Mouse (Mus musculus) cerebellum, adult (tissue): ENCODE measurements at regions not wholly inside any gene's neighbourhood (a gene's known extent, or its start where the extent isn't known, plus 50 kb on each side); places are given as distances from the start of the nearest gene placed in this dataset.

Experiments used
- ATAC-seq: cut with Nextera tagmentation; 2 replicates; pipeline ENCODE4 v1.9.2; 2017; ENCODE audit warnings: mild to moderate bottlenecking, moderate library complexity, mixed read lengths; ENCODE audit not compliant: insufficient number of reproducible peaks, low FRiP score, low TSS enrichment

DNA sequence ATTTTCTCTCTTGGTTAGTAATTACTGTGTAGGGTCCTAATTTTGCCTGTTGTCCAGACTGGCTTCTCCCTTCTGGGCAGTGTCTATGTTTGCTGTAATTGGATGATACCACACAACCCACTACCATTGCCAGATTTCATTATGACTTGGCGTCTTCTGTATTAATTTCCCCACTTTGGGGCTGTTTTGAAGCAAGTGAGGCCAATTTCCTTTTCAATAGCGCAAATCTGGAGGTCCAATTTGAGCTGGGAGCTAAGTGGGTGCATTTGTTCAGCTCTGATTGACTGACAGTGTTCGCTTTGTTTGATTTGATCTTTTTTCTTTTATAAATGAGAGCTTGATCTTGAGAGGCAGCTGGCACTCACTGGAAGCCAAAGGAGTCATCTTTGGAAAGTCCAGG, 266.4 kb downstream of the Slc4a3 start:
- no peak for ATAC-seq

DNA sequence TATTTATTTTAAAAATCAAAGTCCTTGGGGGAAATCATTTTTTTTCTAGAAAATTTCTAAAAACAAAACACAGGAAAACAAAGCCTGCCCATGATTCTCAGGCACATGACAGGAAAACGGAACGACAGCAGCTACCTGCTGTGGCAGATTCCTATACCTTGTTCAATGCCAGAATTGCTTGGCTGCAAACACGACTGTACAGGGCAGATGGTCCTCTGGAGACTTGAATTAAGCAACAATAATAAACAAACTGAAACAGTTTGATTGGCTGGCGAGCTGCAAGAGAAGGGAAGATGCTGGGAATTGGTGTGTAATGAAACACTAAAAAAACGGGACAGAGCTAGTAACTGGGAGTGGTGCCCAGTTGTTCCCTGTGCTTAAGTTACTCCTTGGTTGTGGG, 280.1 kb downstream of the Slc4a3 start:
- 0 out of 2 replicates have a peak, but pooled peaks have one; percentile 53 for ATAC-seq

DNA sequence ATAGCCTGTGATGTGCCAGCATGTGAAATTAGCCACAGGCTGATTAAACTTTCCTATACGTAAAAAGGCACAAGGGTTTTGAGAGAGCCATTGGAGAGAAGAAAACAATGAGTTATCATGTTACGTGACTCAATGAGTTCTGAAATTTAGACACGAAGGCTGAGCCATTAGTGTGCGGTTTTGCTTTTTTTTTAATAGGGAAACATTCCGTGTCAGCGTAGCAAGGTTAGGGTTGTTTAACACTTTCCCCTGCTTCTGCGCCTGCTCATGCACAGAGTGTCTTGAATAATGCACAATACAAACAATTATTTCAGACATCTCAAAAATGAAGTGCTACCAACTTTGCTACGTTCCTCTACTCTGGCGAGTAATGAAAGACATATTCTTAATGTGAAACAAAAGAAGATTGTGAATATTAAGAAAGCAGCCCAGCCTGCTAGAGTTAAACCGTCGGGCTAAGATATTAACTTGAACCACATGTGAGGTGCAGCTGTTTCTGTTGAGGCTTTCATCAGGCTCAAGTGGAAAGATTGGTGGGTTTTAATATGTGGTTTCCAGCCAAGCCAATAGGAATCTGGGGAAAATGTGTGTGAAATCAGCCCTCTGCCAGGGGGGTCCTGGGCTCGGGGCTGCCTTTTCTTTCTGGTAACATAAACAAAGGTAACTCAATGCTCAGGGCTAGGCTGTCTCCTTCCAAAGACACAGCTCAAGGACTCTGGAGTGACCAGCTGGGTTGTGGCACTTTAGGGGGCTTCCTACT, 287.2 kb downstream of the Slc4a3 start:
- no peak for ATAC-seq

DNA sequence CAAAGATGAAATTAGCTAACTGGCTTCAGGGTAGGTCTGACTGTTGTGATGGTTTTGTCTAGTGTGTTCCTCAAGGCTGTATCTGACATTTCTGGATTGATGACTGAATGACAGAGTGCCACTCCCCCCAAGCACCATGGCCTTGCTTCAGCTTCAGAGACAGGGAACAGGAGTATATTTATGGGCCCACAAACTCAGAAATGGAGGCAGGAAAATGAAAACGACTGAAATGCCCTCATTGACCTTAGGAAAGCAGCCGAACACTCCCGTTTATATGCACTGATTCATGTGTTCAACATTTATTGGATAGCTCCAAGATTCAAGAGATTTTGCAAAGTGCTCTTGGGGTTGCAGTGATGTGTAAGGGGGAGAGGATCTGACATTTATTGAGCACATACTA, 288.3 kb downstream of the Slc4a3 start:
- ATAC-seq: no peak

DNA sequence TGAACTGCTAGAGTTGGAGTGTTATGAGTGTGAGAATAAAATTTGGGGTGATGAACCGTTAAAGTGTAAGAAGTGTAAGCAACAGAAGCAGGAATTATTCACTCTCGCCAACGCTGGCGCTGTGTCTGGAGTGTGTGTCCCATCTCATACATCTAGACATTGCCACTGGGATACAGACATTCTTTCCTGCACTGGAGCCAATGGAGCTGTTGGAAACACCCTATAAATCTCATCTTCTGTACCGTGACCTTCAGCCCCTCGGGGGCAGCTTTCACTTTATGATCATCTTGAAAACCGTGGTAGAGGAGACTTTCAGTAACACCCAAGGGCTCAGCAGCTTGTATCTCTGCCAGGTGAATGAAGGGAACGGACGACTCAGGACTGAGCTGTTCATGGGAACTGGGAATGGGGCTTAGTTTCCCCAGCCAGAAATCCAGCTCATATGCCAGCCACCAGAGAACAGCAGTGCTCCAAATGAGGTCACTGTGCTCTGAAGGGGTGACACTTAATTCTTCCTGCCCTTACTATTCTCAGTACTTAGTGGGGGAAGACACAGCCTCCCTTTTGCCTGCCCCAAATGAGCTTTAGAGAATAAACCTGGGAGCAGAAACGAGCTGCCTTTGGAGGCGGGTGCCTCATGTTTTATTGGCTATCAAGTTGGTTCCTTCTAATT, 293.6 kb downstream of the Slc4a3 start:
- ATAC-seq: no peak

DNA sequence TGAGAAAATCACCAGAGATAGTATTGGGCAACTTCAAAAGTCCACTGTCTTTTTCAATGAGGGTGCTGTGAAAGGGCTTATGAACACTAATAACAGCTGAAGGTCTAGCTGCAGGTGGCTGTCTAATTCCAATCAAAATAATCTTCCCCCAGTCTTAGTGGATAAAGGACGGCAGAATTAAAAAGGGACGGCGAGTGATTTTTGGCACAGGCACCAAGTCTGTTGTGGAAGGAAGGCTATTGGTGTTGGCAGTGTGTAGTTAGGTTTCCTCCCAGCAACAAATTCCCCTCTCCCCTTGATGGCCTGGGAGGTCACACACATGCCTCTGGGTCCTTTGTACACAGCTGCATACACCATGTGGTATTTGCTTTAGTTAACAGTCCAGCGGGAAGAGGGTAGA, 296.3 kb downstream of the Slc4a3 start:
- ATAC-seq: no peak

DNA sequence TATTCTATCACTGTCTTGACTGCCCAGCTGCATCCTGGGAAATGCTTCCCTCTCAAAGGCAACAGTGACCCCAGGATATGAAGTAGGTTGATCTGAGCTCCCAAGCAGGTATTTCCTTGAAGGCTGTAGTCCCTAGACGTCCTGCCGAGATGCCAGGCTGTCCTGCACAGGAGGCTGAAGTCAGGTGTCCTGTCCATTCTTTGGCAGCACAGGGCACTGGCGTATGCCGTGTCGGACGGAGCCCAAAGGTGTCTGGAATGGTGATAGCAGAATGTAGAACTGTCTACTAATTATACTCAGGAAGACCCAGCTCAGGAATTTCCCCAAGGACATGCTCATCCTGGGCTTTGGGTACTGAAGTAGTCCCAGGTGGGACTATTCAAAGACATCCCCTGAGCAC, 297.3 kb downstream of the Slc4a3 start:
- no peak for ATAC-seq

DNA sequence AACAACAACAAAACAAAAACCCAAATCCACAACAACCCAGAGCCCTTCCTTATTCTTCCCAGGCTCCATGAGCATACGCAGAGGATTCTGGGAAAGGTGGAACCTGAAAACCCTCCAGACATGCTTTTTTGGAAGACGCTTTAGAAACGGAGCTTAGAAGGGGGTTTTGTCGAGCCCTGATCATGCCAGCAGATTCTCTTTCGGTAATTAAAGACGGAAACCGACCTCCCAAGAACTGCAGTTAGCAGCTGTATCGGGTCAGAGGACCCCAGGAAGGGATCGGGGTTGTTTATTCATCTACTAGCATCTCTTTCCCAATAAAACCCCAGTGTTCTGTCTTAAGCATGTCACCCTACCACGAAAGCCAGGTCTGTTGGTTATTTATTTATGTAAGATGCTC, 298.1 kb downstream of the Slc4a3 start:
- ATAC-seq: no peak

DNA sequence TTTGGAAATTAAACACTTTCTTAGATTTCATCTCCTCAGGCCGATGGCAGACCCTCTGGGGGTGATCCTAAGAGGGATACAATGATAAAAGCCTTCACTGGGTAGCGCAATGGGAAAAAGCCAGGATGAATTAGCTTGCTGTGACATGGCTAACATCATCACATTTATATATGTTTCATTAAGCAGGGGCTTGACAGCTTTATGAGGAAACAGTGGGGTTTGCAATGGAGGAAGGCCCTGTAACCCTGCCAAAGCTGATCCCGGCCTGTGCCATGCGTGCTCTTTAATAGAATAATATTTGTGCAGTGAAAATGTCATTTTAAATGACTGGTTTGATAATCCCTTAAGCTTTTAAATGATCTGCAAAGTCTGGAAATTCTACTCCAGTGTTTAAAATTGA, 298.5 kb downstream of the Slc4a3 start:
- ATAC-seq: no peak

DNA sequence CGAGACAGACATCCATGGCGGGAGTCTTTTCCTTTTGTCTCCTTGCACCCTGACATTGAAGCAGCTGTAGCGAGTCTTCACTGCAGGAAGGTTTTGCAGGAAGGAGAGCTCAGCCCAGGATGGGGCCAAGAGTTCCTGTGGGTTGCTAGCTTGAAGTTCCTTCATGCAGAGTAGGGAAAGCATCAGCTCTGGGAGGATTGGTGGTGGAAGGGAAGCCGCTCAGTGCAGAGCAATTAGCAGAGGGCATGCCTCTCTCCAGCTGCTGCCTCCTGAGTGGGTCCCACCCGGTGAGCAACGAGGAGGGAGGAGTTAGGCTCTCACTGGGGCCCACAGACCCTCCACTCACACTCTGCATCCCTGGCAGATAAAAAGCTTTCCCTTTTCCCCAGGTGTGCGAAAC, 298.9 kb downstream of the Slc4a3 start:
- ATAC-seq: no peak

DNA sequence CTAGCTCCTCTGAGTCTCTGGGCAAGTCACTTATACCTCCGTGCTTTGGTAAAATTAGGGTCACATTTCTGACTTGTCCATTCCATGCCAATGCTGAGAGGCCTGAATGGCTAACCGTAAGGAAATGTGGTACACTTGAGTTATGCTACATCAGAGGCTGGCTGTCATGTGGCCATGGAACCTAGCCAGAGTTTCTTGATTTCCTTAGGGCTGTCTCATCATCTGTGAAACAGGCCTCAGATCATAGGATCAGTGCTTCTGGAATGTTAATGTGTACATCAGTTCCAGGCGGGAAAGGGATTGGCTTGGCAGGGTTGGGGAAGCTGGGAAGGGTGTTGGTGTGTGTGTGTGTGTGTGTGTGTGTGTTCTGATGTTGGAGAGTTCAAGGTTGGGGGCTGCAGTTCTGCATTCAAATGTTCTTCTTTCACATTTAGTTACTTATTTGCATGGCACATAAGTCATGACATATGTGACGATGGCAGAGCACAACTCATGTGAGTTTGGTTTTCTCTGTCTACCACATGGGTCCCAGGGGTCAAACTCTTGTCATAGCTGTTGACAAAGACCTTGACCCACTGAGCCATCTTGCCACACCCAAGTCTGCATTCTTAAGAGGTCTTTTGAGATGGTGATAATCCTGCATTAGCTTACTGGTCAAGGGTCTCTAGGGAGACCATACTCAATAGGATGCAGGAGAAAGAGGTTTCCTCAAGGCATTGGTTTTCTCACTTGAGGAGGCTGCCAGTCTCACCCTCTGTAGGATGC, 299.9 kb downstream of the Slc4a3 start:
- ATAC-seq: no peak

DNA sequence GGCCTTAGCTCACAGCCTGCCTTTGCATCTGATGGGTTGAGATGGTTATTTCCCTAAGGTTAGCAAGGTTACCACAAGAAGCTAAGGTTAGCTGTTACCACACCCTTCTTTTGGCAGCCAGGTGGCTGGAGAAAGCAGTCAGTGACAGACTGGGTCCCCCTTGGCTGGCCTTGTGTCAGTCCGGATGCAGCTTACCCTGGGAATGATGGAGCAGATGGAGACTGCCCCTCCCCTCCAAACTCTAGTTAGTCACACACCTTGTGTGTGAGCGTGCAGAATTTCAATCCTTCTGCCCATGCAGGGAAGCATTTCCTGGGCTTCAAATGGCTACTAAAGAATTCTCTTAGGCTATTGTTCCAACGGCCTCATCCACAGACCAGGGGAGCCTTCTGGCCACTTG, 301.6 kb downstream of the Slc4a3 start:
- ATAC-seq: peak; percentile 81

DNA sequence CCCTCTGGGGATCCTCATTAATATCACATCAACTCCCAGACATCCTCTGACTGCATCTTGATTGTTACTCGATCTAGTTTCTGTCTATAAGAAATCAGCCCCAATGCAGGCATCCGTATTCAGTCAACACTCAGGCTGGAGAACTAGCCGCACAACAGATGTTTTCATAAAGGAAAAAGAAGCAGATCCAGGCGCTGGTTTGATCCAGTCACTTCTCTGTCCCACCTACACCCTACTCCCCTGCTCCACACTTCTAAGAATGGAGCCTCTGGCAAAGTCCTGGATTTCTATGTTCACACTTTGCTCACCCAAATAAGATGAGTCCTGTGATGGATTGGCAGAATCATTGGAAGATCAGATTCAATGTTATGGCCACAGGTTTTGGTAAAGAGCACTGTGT, 302.4 kb downstream of the Slc4a3 start:
- no peak for ATAC-seq

DNA sequence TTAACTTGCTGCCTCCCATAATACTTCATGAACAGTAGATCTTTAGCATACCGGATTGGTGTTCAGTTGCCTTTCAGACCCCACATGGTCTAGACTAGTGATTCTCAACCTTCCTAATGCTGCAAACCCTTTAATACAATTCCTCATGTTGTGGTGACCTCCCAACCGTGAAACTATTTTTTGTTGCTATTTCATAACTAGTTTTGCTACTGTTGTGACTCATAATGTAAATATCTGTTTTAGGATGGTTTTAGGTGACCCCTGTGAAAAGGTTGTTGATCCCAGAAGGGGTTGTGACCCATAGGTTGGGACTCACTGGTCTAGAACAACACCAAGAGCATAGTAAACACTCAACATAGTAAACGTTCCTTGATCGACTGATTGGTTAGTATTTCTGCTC, 304.1 kb downstream of the Slc4a3 start:
- ATAC-seq: no peak

DNA sequence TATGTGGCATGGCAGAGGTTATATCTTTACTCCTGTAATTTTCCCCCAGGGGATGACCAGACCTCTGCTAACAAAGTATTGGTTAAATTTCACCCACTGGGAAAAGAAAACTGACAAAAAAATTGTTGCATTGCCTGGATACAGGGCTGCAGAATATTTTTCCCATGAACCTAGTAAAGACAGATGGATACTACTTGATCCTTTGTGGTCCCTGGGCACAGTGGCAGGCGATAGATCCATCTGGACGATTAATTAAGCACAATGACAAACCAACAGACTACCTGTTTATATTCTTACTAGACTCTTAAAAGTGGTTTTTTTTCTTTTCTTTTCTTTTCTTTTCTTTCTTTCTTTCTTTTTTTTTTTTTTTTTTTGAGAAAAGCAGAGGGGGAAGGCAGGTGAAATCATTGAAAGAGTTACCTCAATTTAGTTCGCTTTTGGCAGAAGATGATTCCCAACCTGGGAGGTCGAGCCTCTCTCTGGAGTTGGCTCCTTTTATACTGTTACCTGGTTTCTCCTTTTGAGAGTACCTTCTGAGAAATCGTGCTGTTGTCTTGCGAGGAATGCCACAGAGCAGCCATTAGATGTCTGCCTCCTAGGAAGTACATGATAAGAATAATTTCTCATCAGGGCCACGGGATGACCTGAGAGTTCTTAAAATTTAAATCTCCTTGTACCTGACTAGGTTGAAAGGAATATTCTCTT, 312.6 kb downstream of the Slc4a3 start:
- ATAC-seq: no peak

DNA sequence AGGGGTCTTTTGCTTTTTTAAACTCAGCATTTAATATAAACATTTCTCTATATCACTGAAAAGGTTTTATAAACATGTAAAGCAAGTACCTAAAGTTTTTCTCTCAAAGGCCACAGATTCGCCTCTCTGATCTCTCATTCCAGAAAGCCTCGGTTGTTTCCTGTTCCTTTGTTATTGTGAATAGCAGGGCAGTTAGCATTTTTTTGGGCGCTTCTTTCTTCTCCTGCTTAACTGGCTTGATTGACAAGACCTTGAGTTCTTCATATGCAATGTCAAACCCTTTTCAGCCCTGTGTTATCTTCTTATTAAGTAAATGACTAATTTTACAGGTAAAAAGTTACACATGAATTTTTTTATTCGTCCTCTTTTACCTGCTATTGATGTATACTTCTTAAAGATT, 316.7 kb downstream of the Slc4a3 start:
- no peak for ATAC-seq

DNA sequence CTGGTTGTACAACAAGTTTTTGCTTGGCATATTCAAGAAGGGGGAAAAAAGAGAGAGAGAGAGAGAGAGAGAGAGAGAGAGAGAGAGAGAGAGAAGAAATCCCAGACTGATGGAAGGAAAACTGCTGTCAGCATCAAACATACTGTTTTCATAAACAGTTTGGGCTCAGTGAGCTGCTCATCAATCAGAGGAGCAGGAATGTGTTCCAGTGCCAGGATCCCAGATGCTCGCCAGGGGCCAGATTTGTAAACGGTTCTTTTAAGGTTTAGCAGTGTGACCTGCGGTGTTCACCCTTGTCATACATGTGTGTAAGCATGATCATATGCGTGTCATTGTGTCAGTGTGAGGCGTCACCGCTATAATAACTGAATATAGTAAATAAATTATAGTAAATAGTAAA, 320.5 kb downstream of the Slc4a3 start:
- no peak for ATAC-seq

DNA sequence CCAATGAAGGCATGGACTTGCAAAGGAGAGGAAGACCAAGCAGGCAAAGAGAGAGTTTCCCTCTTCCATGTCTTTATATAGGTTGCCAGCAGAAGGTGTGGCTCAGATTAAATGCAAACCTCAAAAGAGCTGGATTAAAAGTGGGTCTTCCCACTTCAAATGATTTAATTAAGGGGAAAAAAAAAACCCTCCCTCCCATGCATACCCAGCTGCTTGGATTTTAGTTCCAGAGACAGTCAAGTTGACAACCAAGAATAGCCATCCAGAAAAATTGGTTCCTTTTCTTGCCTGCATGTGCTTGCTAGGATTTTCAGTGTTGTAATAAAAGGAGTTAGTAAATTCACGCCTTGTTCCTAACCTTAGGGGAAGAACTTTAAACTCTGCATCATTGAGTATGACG, 323.3 kb downstream of the Slc4a3 start:
- ATAC-seq: no peak

DNA sequence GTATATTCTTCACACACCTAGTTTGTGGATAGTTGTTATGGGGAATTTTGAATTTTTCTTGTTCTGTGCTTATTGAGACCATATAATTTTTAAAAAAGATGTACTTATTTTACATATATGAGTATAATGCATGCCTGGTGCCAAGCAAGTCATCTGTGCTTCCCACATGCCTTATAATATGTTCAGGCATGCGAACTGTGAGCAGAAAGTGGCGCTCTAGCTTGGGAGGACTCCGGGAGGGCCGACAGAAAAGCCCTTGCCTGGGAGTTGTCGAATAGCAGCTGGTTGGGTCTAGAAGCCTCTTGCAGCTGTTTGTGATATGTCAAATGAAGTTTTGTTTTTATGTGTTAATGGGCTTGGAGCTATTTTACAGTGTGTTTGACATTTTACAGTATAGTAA, 323.8 kb downstream of the Slc4a3 start:
- ATAC-seq: no peak

DNA sequence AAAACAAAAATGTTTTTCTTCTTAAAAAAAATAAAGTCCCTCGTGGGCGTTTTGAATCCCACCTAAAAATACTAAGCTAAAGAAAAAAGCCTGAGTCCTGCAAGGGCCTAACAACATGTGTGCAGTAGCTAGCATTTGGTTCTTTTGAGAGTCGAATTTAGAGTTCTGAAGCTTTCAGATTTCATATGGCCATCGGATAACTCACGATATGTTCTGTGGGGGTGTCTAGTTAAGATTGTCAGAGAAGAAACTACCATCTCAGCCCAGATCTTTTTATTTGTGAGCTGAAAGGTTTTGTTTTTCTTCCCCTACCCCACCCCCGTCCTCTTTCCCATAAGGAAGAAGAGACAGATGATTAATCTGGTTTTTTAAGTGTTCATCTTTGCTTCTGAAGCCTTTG, 327.8 kb downstream of the Slc4a3 start:
- no peak for ATAC-seq

DNA sequence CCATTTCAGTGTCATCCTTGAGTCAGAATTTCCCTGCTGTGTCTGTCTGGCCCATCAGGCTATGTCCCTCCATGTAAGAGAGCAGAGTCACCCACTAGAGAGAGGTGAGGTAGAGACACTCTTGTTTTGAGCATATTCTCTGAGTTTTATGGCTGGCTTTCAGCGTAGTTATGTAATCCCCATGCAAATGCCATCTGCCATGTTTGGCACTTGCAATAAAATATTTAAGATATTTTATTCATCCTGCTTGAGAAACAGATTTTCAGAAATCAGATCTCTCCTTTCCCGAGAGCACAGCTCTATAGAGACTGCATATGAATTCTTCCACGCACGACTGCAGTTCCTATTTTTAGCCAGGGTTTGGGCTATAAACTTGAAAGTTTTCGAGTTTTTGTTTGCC, 331.1 kb downstream of the Slc4a3 start:
- ATAC-seq: peak; percentile 75; the same call in 1 of the 2 replicates
